In genomic region chr2:170453809-170454208, GRCm38 (mm10) we compare ENCODE assay signal across 7 mouse cellular contexts. TPM values are rescaled to one million over a fixed set of nuclear protein-coding genes. Genes with fewer than 3 reads are reported as not detected.
"Had no signal": no experiment of that assay in that cellular context is flagged by ENCODE, and none has a peak within 500 bp of the region (broad histone marks: within the 10 kb centered on the region; RNA-seq: fewer than 3 reads in every experiment).

No protein-coding gene starts in this region.

RNA-seq across cellular contexts. Expression of gene Cyp24a1, which starts 43.1 kb away (rescaled TPM):
- polyA plus RNA-seq: neural tube, embryonic 13.5 days; small intestine, adult 2 months; spleen, adult 2 months; stomach, embryonic 14.5 days; stomach, embryonic 15.5 days; stomach, embryonic 16.5 days; urinary bladder, adult 2 months had no signal
